Mouse (Mus musculus) erythroblast, embryonic 14.5 days (primary cell): ENCODE measurements around the gene Syngr1.

ENCODE experiments used
- GATA1 ChIP-seq: IDR thresholded peaks from 2 replicates; pipeline ENCODE4 v1.6.1; 2012; ENCODE audit warnings: low read length, inconsistent platforms, mixed read lengths
- TAL1 ChIP-seq: IDR thresholded peaks from 3 replicates; pipeline ENCODE4 v1.6.1; 2012; ENCODE audit warnings: low read length, inconsistent platforms, mixed read lengths

GRCm38 (mm10) chr15:80079954-80080353 lies 11.2 kb upstream of the Syngr1 start:
- no peak for TF ChIP-seq TAL1
- no peak for TF ChIP-seq GATA1
